Mouse (Mus musculus): Measurements from ENCODE around the gene Gdap2. TPM values are rescaled to one million over a fixed set of nuclear protein-coding genes. Genes with fewer than 3 reads are reported as not detected.

The Gdap2 gene
- polyA plus RNA-seq, 1 experiment from 2014 or later, result 17.8 TPM

Other genes with a start within 250 kb of the Gdap2 start
- 21.6 and 22.2 TPM in 2 replicates for gene Wdr3, start within 50 bp of the Gdap2 start, polyA plus RNA-seq (2015; fragmentation: Nextera tagmentation; extraction: Ambion mirVana)

Data from liver, embryonic 15.5 days (tissue).